In the genomic region with DNA sequence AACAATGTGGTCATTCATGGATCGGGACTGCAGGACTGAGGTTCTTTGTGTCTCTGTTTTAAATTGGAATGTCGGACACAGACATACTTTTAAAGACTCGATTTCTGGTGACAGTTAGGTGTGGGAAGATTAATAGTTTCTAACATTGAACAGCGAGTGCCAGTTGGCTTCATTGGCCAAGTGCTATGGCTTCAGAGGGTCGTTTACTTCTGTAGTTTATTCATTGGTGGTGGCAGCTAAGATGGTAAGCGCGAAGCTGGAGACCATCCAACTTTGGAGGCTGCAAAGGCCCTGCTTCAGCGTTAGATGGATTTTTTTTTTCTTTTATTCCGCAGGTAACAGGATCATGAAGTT, we compare ENCODE assay signal across 8 mouse cellular contexts. TPM values are rescaled to one million over a fixed set of nuclear protein-coding genes. Genes with fewer than 3 reads are reported as not detected.
DNase-seq lines count a peak whose midpoint lies in the region; ATAC-seq and TF ChIP-seq lines count a peak whose summit lies in the region.

No protein-coding gene starts in this region.

- no peak for TF ChIP-seq CTCF in testis, adult 2 months (IDR thresholded peaks at IDR 0.05; ENCODE audit: control insufficient read depth, insufficient read depth, insufficient replicate concordance, low read depth, low read length)

- no peaks in the 10 kb centered on the region for H3K36me3 ChIP-seq in testis, adult 2 months (ENCODE audit: control insufficient read depth, insufficient read depth, low read length)
- no peaks in the 10 kb centered on the region for H3K36me3 ChIP-seq in hindbrain, embryonic 12.5 days
- H3K36me3 ChIP-seq in liver, embryonic 16.5 days (ENCODE audit: control insufficient read depth, insufficient read depth): no peaks in the 10 kb centered on the region

- H3K4me2 ChIP-seq in hindbrain, embryonic 12.5 days (replicated peaks): peak overlapping the region; percentile 49
- H3K4me2 ChIP-seq in liver, embryonic 16.5 days (ENCODE audit: low read depth, low read length): peak overlapping the region; percentile 92

- no peaks in the 10 kb centered on the region for H3K27me3 ChIP-seq in testis, adult 2 months (ENCODE audit: control insufficient read depth, insufficient read depth, low read length)
- H3K27me3 ChIP-seq in hindbrain, embryonic 12.5 days: no peaks in the 10 kb centered on the region
- H3K27me3 ChIP-seq in liver, embryonic 16.5 days (ENCODE audit: control insufficient read depth, insufficient read depth, low read depth, low read length): no peaks in the 10 kb centered on the region

- ATAC-seq in hindbrain, embryonic 12.5 days (ENCODE audit: low FRiP score): no peak
- ATAC-seq in liver, embryonic 16.5 days (ENCODE audit: low read depth): no peak

- peak overlapping the region; percentile 88 for H3K9ac ChIP-seq in hindbrain, embryonic 12.5 days
- peak overlapping the region; percentile 76 for H3K9ac ChIP-seq in liver, embryonic 16.5 days (ENCODE audit: low read depth, low read length)

- H3K4me1 ChIP-seq in testis, adult 2 months (ENCODE audit: control insufficient read depth, insufficient read depth, low read length): peaks cover 4% of the 10 kb centered on the region
- H3K4me1 ChIP-seq in hindbrain, embryonic 12.5 days: peaks cover 20% of the 10 kb centered on the region
- H3K4me1 ChIP-seq in liver, embryonic 16.5 days (ENCODE audit: control insufficient read depth, low read depth, low read length): peaks cover 13% of the 10 kb centered on the region

- WGBS in hindbrain, embryonic 12.5 days: 4% methylated on average over 9 of the region's 9 CpGs
- 4% methylated on average over 9 of the region's 9 CpGs for WGBS in liver, embryonic 16.5 days (ENCODE audit: insufficient replicate concordance)

- TF ChIP-seq POLR2A in testis, adult 2 months (IDR thresholded peaks at IDR 0.05; ENCODE audit: control insufficient read depth, low read depth, low read length): no peak

- DNase-seq in gastrocnemius, postnatal 10 days: peak; percentile 16
- no peak for DNase-seq in gastrocnemius, postnatal 36 days
- DNase-seq in testis, postnatal 14 days (ENCODE audit: low spot score): no peak
- no peak for DNase-seq in embryo, embryonic 11 days
- DNase-seq in spleen, postnatal 36 days (ENCODE audit: low spot score in 2 of 2): no peak

- no peaks in the 10 kb centered on the region for H3K9me3 ChIP-seq in hindbrain, embryonic 12.5 days (replicated peaks)
- no peaks in the 10 kb centered on the region for H3K9me3 ChIP-seq in liver, embryonic 16.5 days (replicated peaks; ENCODE audit: control insufficient read depth, low read length)

- no peak overlapping the region; the same call in 1 of the 2 replicates for H3K27ac ChIP-seq in testis, adult 2 months (ENCODE audit: control insufficient read depth, insufficient read depth, low read depth, low read length)
- H3K27ac ChIP-seq in hindbrain, embryonic 12.5 days: peak overlapping the region; percentile 95
- peak overlapping the region; percentile 59 for H3K27ac ChIP-seq in liver, embryonic 16.5 days (ENCODE audit: low read length)

- intact Hi-C loops in gastrocnemius, postnatal 36 days (cut with DNase I): no loop called here

- peak overlapping the region; percentile 89 for H3K4me3 ChIP-seq in testis, adult 2 months (ENCODE audit: control insufficient read depth, low read depth, low read length)
- H3K4me3 ChIP-seq in hindbrain, embryonic 12.5 days: peak overlapping the region; percentile 76
- H3K4me3 ChIP-seq in liver, embryonic 16.5 days (ENCODE audit: low read depth, low read length): peak overlapping the region; percentile 82

RNA-seq across cellular contexts. Expression of gene Papss1, which starts 0.7 kb away (rescaled TPM):
- total RNA-seq in gastrocnemius, postnatal 10 days (2021): 10 to 100 TPM; 19.8 to 22.7 TPM
- total RNA-seq in gastrocnemius, postnatal 36 days (2021): 1 to 10 TPM; 4.7 to 5.0 TPM
- polyA plus RNA-seq in testis, adult 2 months (2012; rRNA removed): 5.7 and 8.5 TPM in 2 replicates
- 107 and 109 TPM in 2 replicates for polyA plus RNA-seq in hindbrain, embryonic 12.5 days (2016; fragmentation: Nextera tagmentation; extraction: Ambion mirVana)
- 8.6 and 8.9 TPM in 2 replicates for polyA plus RNA-seq in liver, embryonic 16.5 days (2015; fragmentation: Nextera tagmentation; extraction: Ambion mirVana)

Comparison
In these comparisons a context has a peak if more than half of its experiments do, and no peak if none do; other contexts are left out.
1. RNA of gene Papss1, which starts 0.7 kb away (polyA plus RNA-seq): 107 to 109 TPM in hindbrain, embryonic 12.5 days; 8.6 to 8.9 TPM in liver, embryonic 16.5 days and 5.7 to 8.5 TPM in testis, adult 2 months; every median in the first group is over 10 times any median in the second.
2. Peak in every context shown above with its lines, with median percentiles within 50 percentile points of each other: H3K4me3 ChIP-seq.